Mouse (Mus musculus) c-Kit-positive CD71-positive TER-119-negative erythroid progenitor cells, embryonic 14.5 days (primary cell): ENCODE measurements around the gene Mapk11.

ENCODE experiments used
- DNase-seq: peaks from one replicate; pipeline ENCODE4 v3.0.0-alpha.2; 2013; ENCODE audit warnings: low read depth

Mapk11 gene

GRCm38 (mm10) chr15:89140659-89141252, 8.7 kb downstream of the Mapk11 start, which contains the start of gene Mapk12:
Gene Mapk12, minus strand, starts transcription at chr15:89140703.
- no peak for DNase-seq

- no peak for DNase-seq
Observed at GRCm38 (mm10) chr15:89140048-89140658, 9.3 kb downstream of the Mapk11 start.

- no peak for DNase-seq
Observed at GRCm38 (mm10) chr15:89138531-89138930, 10.9 kb downstream of the Mapk11 start.

GRCm38 (mm10) chr15:89138046-89138405, 11.4 kb downstream of the Mapk11 start:
- no peak for DNase-seq

GRCm38 (mm10) chr15:89137378-89138045, 11.9 kb downstream of the Mapk11 start:
- no peak for DNase-seq

GRCm38 (mm10) chr15:89136461-89137155, 12.8 kb downstream of the Mapk11 start:
- no peak for DNase-seq

GRCm38 (mm10) chr15:89131316-89131715, 18.1 kb downstream of the Mapk11 start:
- DNase-seq: no peak

- DNase-seq: no peak
Observed at GRCm38 (mm10) chr15:89130245-89130644, 19.2 kb downstream of the Mapk11 start.

- peak; percentile 78 for DNase-seq
Observed at GRCm38 (mm10) chr15:89128382-89129350, 20.8 kb downstream of the Mapk11 start, which contains the start of gene Hdac10. Gene Hdac10, minus strand, starts transcription at chr15:89128700.

- DNase-seq: no peak
Observed at GRCm38 (mm10) chr15:89127364-89127940, 22.0 kb downstream of the Mapk11 start.

GRCm38 (mm10) chr15:89126622-89127021, 22.8 kb downstream of the Mapk11 start:
- no peak for DNase-seq

- no peak for DNase-seq
Observed at GRCm38 (mm10) chr15:89125351-89125750, 24.1 kb downstream of the Mapk11 start.

- DNase-seq: no peak
Observed at GRCm38 (mm10) chr15:89124312-89124711, 25.1 kb downstream of the Mapk11 start.

- DNase-seq: no peak
Observed at GRCm38 (mm10) chr15:89123595-89123994, 25.8 kb downstream of the Mapk11 start.

GRCm38 (mm10) chr15:89122649-89123366, 26.6 kb downstream of the Mapk11 start, which contains the start of gene Tubgcp6:
Gene Tubgcp6, minus strand, starts transcription at chr15:89123112.
- peak; percentile 97 for DNase-seq

GRCm38 (mm10) chr15:89118007-89118406, 31.4 kb downstream of the Mapk11 start:
- DNase-seq: no peak

- DNase-seq: no peak
Observed at GRCm38 (mm10) chr15:89110147-89110546, 39.3 kb downstream of the Mapk11 start.

GRCm38 (mm10) chr15:89106976-89107375, 42.5 kb downstream of the Mapk11 start:
- no peak for DNase-seq

GRCm38 (mm10) chr15:89106073-89106472, 43.4 kb downstream of the Mapk11 start:
- DNase-seq: no peak

- DNase-seq: no peak
Observed at GRCm38 (mm10) chr15:89104425-89104824, 45.0 kb downstream of the Mapk11 start.
